Mouse (Mus musculus) embryo, embryonic 11.5 days (tissue): Measurements from ENCODE around the gene Antxr1.
A peak's percentile ranks its signal among the peaks of the same experiment; 100 is the strongest.

Source experiments
- DNase-seq: peaks from one replicate; pipeline ENCODE4 v3.0.0-alpha.2; 2012; ENCODE audit warnings: low read depth, low spot score

The Antxr1 gene

DNA sequence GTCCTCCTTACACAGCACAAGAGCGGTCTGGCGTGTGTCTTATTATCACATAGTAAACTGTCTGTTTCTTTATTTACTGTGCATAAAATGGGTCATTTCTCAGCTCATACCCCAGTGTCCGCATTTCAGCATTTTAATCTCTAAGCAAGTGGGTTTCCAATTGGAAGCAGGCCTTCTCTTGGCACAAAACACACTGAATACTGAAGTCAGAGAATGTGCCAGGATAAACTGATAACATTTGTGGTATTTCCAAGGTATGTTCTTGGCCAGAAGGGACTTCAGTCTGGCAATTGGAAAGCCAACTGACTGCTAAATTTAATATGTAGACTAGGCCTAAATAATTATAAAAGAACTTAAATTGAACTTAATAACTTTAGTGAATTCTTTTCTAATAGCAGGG, 84.9 kb downstream of the Antxr1 start:
- DNase-seq: no peak

DNA sequence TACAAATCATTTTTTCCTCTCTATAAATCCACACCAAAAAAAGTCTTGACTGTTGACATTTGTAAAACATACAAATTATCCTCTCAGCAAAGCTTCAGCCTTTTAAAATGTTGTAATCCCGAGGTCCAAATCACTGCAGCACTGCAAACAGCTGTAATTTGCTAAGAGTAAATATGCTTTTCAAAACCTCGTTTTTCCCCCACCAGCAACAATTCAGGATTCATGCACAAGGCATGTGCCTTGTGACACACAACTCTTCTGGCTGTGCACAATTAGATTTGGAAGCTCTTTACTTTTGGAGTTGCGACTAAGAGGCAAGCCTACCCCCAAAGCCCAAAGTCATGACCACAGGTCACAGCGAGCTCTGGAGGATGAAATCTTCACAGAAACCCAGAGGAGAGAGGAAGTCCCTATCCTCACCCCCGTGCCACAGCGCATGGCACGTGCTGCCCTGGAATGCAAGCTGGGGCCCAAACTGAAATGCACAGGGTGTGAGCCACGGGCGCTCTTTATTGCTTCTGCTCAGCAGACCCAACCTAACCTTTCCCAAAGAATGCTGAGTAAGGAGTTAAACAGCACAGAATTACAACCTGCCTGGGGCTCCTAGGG, 87.3 kb downstream of the Antxr1 start:
- no peak for DNase-seq

DNA sequence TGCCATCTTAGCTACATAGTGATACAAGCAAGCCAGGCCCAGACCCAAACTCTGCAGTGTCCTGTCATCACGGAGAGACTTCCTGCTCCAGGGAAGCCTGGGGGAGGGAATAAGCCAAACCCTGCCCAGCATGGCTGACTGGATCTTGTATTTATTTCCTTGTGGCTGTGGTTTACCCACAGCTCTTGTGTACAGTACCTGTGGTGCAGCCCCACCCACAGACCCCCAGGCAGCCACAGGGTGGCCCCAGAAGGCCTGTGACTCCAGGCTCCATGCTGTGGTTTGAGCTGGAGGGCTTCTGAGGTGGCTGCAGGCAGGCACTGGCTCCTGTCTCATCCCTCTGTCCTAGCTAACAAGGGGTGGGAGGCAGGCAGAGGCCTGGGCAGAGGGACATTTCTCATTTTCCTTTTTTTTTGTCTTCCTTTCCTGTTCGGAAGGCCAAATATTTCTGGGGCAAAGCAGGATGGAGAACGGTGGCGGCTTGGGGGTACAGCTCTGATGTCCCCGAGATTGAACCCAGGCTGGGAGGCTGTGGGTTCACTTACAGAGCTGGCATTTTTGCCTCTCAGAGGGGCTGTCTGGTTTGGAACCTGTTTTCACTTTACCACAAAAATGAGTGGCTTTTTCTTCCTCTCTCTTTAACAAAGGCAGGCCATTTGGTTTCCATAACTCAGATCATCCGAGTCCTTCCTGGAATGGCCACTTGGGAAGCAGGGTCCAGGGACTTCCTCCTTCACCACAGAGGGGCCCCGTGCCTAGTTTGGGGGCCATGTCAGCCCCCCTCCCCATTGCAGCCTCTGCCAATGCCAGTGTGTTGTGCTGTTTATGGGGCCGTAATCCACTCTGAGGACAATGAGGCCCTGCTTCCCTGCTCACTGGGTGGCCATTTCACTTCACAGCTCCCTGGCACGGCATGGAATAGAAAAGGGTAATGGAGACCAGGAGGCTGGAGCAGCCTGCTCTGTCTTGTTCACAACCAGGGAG, 91.2 kb downstream of the Antxr1 start:
- no peak for DNase-seq

DNA sequence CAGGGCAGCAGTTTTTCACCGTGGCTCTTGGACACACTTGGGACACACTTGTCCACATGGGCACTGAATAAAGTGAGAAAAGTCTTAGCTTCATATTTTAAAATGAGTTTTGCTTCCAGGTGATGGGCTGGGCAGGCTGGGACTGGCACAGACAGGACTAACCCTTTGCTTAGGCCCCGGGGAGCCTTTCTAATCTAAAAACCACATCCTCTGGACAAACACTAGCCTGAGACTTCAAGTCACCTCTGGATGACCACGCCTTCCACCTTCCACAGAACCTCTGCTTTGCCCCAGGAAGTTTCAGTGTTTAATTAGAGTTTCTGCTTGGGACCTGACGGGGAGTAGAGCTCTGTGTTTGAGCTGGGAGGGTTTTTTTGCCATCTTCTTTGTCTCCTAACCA, 98.4 kb downstream of the Antxr1 start:
- no peak for DNase-seq

DNA sequence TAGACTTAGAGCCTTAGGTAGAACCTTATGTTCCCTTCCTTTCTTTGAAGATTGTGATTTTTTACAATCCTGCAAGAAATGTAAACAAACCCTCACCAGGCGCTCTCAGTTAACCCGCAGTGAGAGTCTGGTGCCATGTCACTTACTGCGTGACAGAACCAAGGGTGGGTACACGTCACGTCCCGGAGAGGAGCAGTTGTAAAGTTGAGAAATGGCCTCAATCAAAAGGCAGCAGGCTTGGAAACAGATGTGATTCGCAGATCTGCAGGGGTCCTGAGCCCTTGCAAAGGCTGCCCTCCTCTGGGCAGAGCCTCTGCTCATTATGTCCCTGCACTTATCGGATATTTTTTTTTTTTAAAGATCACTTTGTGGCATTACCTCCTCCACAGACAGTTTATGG, 99.6 kb downstream of the Antxr1 start:
- no peak for DNase-seq

DNA sequence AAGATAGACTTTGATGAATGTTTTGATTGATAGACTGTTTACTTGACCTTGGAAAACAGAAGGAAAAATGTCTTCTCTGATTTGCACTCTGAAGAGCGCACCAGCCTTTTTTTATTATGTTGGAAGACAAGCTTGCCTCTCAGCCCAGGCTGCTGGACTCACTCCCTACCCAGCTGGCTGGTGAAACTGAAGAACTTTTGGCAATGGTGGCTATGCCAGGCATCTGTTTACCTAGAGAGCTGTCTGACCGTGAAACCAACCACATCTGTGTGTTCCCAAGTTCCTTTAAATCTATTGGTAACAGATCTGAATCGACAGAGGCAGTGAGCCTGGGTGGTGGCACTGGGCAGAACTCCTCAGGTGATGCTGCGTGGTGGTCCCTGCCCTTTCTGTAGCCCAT, 102.5 kb downstream of the Antxr1 start:
- no peak for DNase-seq

DNA sequence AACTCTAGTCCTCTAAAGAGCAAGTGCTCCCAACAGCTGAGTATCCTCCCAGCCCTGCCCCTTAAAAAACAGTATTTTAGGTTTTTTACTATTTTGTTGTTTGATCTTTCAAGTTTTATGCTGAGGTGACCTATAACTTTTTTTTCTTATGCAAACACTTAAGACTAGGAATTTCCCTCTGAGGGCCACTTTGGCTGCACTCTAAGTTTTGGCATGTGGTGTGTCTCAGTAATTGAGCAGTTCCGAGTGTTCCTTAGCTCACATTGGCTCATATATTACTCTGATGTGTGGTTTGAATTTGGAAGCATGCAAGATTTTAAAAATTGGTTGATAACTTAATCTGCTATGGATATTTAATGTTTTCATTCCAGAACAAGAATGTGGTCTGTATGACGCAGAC, 105.6 kb downstream of the Antxr1 start:
- no peak for DNase-seq

DNA sequence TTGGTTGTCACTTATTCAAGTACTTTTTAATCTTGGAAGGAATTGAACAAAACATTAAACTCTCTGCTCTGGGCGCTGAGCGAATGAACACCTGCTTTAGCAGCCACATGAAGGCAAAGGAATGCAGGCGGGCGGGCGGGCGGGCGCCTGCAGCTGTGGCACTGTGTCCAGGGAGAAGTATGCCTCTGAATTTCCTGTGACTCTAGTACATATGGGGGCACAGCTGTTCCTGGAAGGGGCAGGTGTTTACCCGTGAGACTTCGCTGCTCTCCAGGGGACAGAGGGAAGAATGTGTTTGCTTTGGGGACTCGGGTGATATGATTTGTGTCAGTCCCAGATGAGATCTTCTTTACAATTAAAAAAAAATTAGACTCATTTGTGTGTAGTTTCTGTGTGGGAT, 107.7 kb downstream of the Antxr1 start:
- DNase-seq: no peak

GRCm38 (mm10) chr6:87226315-87226714, 109.3 kb downstream of the Antxr1 start:
- no peak for DNase-seq

DNA sequence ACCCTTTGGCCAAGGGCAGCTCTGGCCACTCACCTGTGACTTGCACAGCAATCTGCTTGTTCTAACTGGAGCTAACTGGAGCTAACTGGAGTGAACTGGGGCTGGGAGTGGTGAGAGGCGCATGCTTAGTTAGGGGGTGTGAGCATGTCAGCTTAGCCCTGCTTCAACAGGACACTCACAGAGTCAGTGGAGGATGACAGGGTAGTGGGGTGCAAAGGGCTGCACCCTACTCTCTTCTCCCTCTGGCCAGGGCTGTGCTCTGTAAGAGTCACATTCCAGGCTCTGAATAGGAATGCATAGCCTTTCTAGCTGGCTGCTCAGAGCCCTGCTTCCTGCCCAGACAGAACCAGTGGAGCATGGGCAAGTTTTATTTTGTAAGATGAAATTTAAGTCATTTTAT, 110.3 kb downstream of the Antxr1 start:
- no peak for DNase-seq

- DNase-seq: no peak
These were observed 112.6 kb downstream of the Antxr1 start for GRCm38 (mm10) chr6:87222854-87223631.

DNA sequence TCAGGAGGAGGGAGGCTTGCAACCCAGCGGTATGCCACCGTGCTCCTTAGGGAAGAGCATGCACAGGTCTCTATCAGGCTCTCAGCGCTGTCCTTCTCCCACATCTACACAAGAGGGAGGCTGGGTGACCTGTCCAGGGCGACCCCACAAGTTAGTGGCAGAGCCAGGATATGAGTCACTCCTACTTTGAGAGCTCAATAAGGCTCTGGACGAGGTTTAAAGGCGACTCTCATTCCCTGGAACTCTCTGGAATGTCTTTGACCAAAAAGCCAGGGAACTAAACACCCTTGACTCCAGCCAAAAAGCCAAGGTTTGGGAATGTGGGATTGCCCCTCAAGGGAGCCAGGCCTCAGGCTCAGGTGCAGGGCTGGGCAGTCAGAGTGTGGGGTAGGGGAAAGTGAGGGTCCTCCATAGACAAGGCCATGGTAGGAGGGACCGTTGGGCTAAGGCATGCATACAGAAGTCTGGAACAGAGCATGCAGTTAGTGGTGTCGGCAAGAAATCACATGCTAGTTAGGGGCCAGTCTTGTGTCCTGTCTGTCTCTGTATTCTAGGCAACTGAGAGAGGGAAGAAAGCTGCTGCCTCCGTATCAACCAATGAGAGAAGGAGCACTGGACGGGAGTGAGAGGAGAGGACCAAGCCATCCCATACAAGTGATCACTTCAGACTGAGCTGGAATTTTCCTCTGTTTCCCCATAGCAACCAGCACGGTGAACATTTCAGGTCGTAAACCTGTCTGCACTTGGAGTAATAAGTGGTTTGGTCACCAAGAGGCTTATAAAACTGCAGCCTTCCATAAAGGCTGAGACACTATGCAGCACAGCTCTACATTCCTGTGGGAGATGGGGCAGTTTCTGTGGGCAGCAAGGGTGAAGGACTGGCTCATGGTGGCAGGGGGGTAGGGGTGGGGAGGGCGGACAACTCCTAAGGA, 116.3 kb downstream of the Antxr1 start:
- peak; percentile 43 for DNase-seq

DNA sequence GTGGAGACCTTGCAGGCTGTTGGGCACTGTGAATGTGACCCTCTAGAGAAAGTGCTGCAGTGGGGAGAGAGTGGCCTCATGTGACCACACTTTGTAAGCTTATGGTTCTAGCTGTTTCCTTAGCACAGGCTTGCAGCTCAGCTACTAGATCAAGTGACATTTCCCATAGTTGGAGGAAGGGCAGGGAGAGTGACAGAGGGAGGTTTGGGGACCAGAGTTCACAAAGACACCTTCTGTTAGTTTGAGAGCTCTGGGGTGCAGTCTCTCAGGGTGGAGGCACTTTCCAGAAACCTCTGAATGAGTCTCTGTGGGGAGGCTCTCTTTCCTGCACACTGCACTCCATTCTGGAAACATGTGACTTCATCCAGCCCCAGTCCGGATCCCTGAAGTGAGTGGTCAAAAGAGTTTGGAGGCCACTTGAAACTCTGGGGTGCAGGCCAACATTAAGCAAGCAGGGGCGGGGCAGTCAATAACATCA, 119.5 kb downstream of the Antxr1 start:
- no peak for DNase-seq

GRCm38 (mm10) chr6:87213262-87213661, 122.4 kb downstream of the Antxr1 start:
- DNase-seq: no peak

DNA sequence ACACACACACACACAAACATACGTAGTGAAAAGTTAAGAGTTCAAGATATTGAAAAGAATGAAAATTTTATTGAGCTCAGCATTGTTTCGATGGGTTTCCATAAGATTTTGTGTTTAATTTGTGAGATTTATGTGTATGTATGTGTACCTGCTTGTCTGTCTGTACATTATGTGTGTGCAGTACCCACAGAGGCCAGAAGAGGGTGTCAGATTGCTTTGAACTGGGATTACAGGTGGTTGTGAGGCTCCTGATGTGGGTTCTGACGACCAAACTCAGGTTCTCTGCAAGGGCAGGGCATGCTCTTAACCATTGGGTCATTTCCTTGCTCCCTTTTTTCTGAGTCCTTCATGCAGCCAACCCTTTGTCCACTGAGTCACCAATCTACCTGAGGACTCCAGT, 124.1 kb downstream of the Antxr1 start:
- no peak for DNase-seq

DNA sequence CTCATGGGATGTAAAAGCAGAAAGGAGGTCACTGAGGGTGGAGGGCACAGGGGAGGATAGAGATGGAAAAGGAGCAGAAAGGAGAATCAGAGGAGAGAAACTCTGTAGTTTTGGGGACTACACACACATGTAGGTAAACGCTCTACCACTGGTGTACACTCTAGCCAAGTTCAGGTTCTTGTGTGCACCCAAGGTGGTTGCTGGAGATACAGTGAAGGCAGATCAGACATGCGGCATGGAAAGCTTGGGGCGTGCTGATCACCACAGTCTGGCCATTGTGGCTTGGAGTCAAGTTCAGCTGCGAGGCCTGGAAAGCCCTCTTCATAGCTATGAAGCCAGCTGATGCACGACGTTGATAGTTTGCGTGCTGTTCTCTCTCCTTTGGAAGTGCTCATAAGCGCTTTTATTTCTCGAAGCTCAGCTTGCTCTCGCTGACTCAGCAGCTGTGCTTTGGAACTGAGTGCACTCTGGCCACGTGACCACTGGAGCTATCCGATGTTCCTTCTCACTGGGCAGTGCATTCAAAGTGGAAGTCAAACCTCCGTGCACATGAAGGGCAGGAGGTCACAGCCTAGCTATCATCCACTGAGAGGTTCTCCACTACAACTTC, 128.1 kb downstream of the Antxr1 start:
- DNase-seq: no peak

GRCm38 (mm10) chr6:87206790-87207189, 128.8 kb downstream of the Antxr1 start:
- no peak for DNase-seq

GRCm38 (mm10) chr6:87203467-87203866, 132.2 kb downstream of the Antxr1 start:
- DNase-seq: no peak

GRCm38 (mm10) chr6:87203065-87203464, 132.6 kb downstream of the Antxr1 start:
- no peak for DNase-seq

DNA sequence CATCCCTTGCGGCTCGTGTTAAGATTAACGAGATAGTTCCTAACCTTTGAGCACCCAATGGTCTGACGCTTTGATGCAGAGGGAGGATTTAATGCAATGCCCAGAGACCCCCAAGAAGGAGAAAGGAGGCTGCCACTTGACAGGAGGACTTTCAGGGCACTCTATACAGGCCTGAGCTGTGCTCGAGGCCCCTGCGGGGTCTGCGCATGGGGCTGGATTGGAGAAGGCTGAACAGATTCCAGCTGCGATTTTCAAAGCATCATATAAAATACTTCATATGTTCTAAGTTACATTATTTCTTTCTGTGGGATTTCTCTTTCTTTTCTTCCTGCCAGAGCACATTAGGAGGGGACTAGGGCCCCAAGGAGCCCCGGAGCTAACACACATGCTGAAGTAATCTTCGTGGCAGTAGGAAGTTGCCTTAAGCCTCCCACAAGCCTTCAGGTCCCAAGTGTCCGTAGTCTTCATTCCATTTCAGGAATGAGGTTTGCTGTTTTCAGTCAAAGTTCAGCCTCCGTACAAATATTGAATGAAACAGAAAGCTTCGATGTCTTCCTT, 133.5 kb downstream of the Antxr1 start:
- DNase-seq: no peak
